Mouse (Mus musculus): ENCODE results near the gene Slc17a4. TPM values are rescaled to one million over a fixed set of nuclear protein-coding genes. Genes with fewer than 3 reads are reported as not detected.

Slc17a4 gene
- polyA plus RNA-seq, 1 experiment: not detected

GRCm38 (mm10) chr13:23869996-23870395, 44.8 kb downstream of the Slc17a4 start:
- Histone ChIP-seq H3K27ac (ENCODE audit: insufficient read depth, low read length) (no peak overlapping the region), H3K4me1 (ENCODE audit: control insufficient read depth, insufficient read depth, low read length) (no peaks in the 10 kb centered on the region), H3K4me3 (ENCODE audit: insufficient read depth, low read length) (no peak overlapping the region)
- no peak for TF ChIP-seq POLR2A (IDR thresholded peaks at IDR 0.05; ENCODE audit: low read depth, low read length)
- no peak for TF ChIP-seq CTCF (IDR thresholded peaks at IDR 0.05; ENCODE audit: borderline replicate concordance, insufficient read depth, low read length)

GRCm38 (mm10) chr13:23868790-23869533, 45.8 kb downstream of the Slc17a4 start:
- H3K4me3 ChIP-seq (ENCODE audit: insufficient read depth, low read length): no peak overlapping the region
- H3K27ac ChIP-seq (ENCODE audit: insufficient read depth, low read length): no peak overlapping the region
- no peaks in the 10 kb centered on the region for H3K4me1 ChIP-seq (ENCODE audit: control insufficient read depth, insufficient read depth, low read length)
- TF ChIP-seq CTCF (IDR thresholded peaks at IDR 0.05; ENCODE audit: borderline replicate concordance, insufficient read depth, low read length) (no peak), POLR2A (IDR thresholded peaks at IDR 0.05; ENCODE audit: low read depth, low read length) (no peak)

- Histone ChIP-seq H3K4me3 (ENCODE audit: insufficient read depth, low read length) (no peak within 1 kb of the TSS), H3K4me1 (ENCODE audit: control insufficient read depth, insufficient read depth, low read length) (no peaks in the 10 kb centered on the region), H3K27ac (ENCODE audit: insufficient read depth, low read length) (no peak within 1 kb of the TSS)
- no peak for TF ChIP-seq POLR2A (IDR thresholded peaks at IDR 0.05; ENCODE audit: low read depth, low read length)
- TF ChIP-seq CTCF (IDR thresholded peaks at IDR 0.05; ENCODE audit: borderline replicate concordance, insufficient read depth, low read length): no peak
Observed at GRCm38 (mm10) chr13:23867405-23867804, 47.4 kb downstream of the Slc17a4 start, which contains the start of gene Slc17a1. Gene Slc17a1 (plus strand): TSS chr13:23867750.

- no peak for TF ChIP-seq POLR2A (IDR thresholded peaks at IDR 0.05; ENCODE audit: low read depth, low read length)
- no peak for TF ChIP-seq CTCF (IDR thresholded peaks at IDR 0.05; ENCODE audit: borderline replicate concordance, insufficient read depth, low read length)
- Histone ChIP-seq H3K27ac (ENCODE audit: insufficient read depth, low read length) (no peak overlapping the region), H3K4me3 (ENCODE audit: insufficient read depth, low read length) (no peak overlapping the region)
Observed at GRCm38 (mm10) chr13:23867000-23867399, 47.8 kb downstream of the Slc17a4 start.

GRCm38 (mm10) chr13:23866086-23866710, 48.6 kb downstream of the Slc17a4 start:
- H3K27ac ChIP-seq (ENCODE audit: insufficient read depth, low read length): no peak overlapping the region
- no peak overlapping the region for H3K4me3 ChIP-seq (ENCODE audit: insufficient read depth, low read length)
- no peak for TF ChIP-seq POLR2A (IDR thresholded peaks at IDR 0.05; ENCODE audit: low read depth, low read length)
- no peak for TF ChIP-seq CTCF (IDR thresholded peaks at IDR 0.05; ENCODE audit: borderline replicate concordance, insufficient read depth, low read length)
- no peaks in the 10 kb centered on the region for H3K4me1 ChIP-seq (ENCODE audit: control insufficient read depth, insufficient read depth, low read length)

More at GRCm38 (mm10) chr13:23867000-23867399, 47.8 kb downstream of the Slc17a4 start:
- no peaks in the 10 kb centered on the region for H3K4me1 ChIP-seq (ENCODE audit: control insufficient read depth, insufficient read depth, low read length)

GRCm38 (mm10) chr13:23864711-23865110, 50.1 kb downstream of the Slc17a4 start:
- TF ChIP-seq CTCF (IDR thresholded peaks at IDR 0.05; ENCODE audit: borderline replicate concordance, insufficient read depth, low read length): no peak
- no peak for TF ChIP-seq POLR2A (IDR thresholded peaks at IDR 0.05; ENCODE audit: low read depth, low read length)

GRCm38 (mm10) chr13:23861815-23862214, 53.0 kb downstream of the Slc17a4 start:
- H3K27ac ChIP-seq (ENCODE audit: insufficient read depth, low read length): no peak overlapping the region
- no peak overlapping the region for H3K4me3 ChIP-seq (ENCODE audit: insufficient read depth, low read length)
- H3K4me1 ChIP-seq (ENCODE audit: control insufficient read depth, insufficient read depth, low read length): no peaks in the 10 kb centered on the region
- TF ChIP-seq CTCF (IDR thresholded peaks at IDR 0.05; ENCODE audit: borderline replicate concordance, insufficient read depth, low read length) (no peak), POLR2A (IDR thresholded peaks at IDR 0.05; ENCODE audit: low read depth, low read length) (no peak)

More at GRCm38 (mm10) chr13:23864711-23865110, 50.1 kb downstream of the Slc17a4 start:
- H3K4me3 ChIP-seq (ENCODE audit: insufficient read depth, low read length): no peak overlapping the region
- no peak overlapping the region for H3K27ac ChIP-seq (ENCODE audit: insufficient read depth, low read length)
- no peaks in the 10 kb centered on the region for H3K4me1 ChIP-seq (ENCODE audit: control insufficient read depth, insufficient read depth, low read length)

GRCm38 (mm10) chr13:23856401-23856800, 58.4 kb downstream of the Slc17a4 start:
- H3K4me3 ChIP-seq (ENCODE audit: insufficient read depth, low read length): no peak overlapping the region
- no peak overlapping the region for H3K27ac ChIP-seq (ENCODE audit: insufficient read depth, low read length)
- no peak for TF ChIP-seq POLR2A (IDR thresholded peaks at IDR 0.05; ENCODE audit: low read depth, low read length)
- TF ChIP-seq CTCF (IDR thresholded peaks at IDR 0.05; ENCODE audit: borderline replicate concordance, insufficient read depth, low read length): no peak
- no peaks in the 10 kb centered on the region for H3K4me1 ChIP-seq (ENCODE audit: control insufficient read depth, insufficient read depth, low read length)

- TF ChIP-seq POLR2A (IDR thresholded peaks at IDR 0.05; ENCODE audit: low read depth, low read length) (no peak), CTCF (IDR thresholded peaks at IDR 0.05; ENCODE audit: borderline replicate concordance, insufficient read depth, low read length) (no peak)
- H3K4me3 ChIP-seq (ENCODE audit: insufficient read depth, low read length): no peak overlapping the region
- H3K27ac ChIP-seq (ENCODE audit: insufficient read depth, low read length): no peak overlapping the region
- H3K4me1 ChIP-seq (ENCODE audit: control insufficient read depth, insufficient read depth, low read length): no peaks in the 10 kb centered on the region
Observed at GRCm38 (mm10) chr13:23849299-23849698, 65.5 kb downstream of the Slc17a4 start.

Other genes starting within 250 kb of the Slc17a4 start
- 0.79 and 0.82 TPM in 2 replicates for gene Hist1h2ac, start 231.1 kb downstream of the Slc17a4 start, polyA plus RNA-seq (2011; ENCODE audit: insufficient read length, low read depth, missing spikeins)
- gene Hist1h2bc, start 230.8 kb downstream of the Slc17a4 start, polyA plus RNA-seq (2011; ENCODE audit: insufficient read length, low read depth, missing spikeins): 55.6 and 62.4 TPM in 2 replicates
- gene Hist1h1t, start 219.2 kb downstream of the Slc17a4 start, polyA plus RNA-seq (2011; ENCODE audit: insufficient read length, low read depth, missing spikeins): not detected in 2 replicates
- 2.8 and 3.8 TPM in 2 replicates for gene Hist1h4c, start 216.6 kb downstream of the Slc17a4 start, polyA plus RNA-seq (2011; ENCODE audit: insufficient read length, low read depth, missing spikeins)
- 4.6 and 7.9 TPM in 2 replicates for gene Hfe, start 204.2 kb downstream of the Slc17a4 start, polyA plus RNA-seq (2011; ENCODE audit: insufficient read length, low read depth, missing spikeins)
- 69.4 and 72.0 TPM in 2 replicates for gene Hist1h1c, start 176.2 kb downstream of the Slc17a4 start, polyA plus RNA-seq (2011; ENCODE audit: insufficient read length, low read depth, missing spikeins)
- gene Hist1h3c, start 169.4 kb downstream of the Slc17a4 start, polyA plus RNA-seq (2011; ENCODE audit: insufficient read length, low read depth, missing spikeins): 2.6 and 5.4 TPM in 2 replicates
- gene Hist1h2bb, start 168.3 kb downstream of the Slc17a4 start, polyA plus RNA-seq (2011; ENCODE audit: insufficient read length, low read depth, missing spikeins): 4.2 and 5.7 TPM in 2 replicates
- gene Hist1h2ab, start 163.9 kb downstream of the Slc17a4 start, polyA plus RNA-seq (2011; ENCODE audit: insufficient read length, low read depth, missing spikeins): 10.0 and 12.3 TPM in 2 replicates
- gene Hist1h3b, start 162.7 kb downstream of the Slc17a4 start, polyA plus RNA-seq (2011; ENCODE audit: insufficient read length, low read depth, missing spikeins): 5.6 and 6.3 TPM in 2 replicates
- gene Hist1h4b, start 158.0 kb downstream of the Slc17a4 start, polyA plus RNA-seq (2011; ENCODE audit: insufficient read length, low read depth, missing spikeins): 7.8 and 12.5 TPM in 2 replicates
- 1.3 and 5.4 TPM in 2 replicates for gene Hist1h4a, start 153.8 kb downstream of the Slc17a4 start, polyA plus RNA-seq (2011; ENCODE audit: insufficient read length, low read depth, missing spikeins)
- 2.0 and 5.5 TPM in 2 replicates for gene Hist1h3a, start 152.6 kb downstream of the Slc17a4 start, polyA plus RNA-seq (2011; ENCODE audit: insufficient read length, low read depth, missing spikeins)
- 2.3 and 7.9 TPM in 2 replicates for gene Hist1h1a, start 151.3 kb downstream of the Slc17a4 start, polyA plus RNA-seq (2011; ENCODE audit: insufficient read length, low read depth, missing spikeins)
- not detected in 2 replicates for gene Trim38, start 145.1 kb downstream of the Slc17a4 start, polyA plus RNA-seq (2011; ENCODE audit: insufficient read length, low read depth, missing spikeins)
- gene Slc17a2, start 108.0 kb downstream of the Slc17a4 start, polyA plus RNA-seq (2011; ENCODE audit: insufficient read length, low read depth, missing spikeins): not detected in 2 replicates
- not detected in 2 replicates for gene Slc17a3, start 75.6 kb downstream of the Slc17a4 start, polyA plus RNA-seq (2011; ENCODE audit: insufficient read length, low read depth, missing spikeins)
- not detected in 2 replicates for gene Slc17a1, start 47.3 kb downstream of the Slc17a4 start, polyA plus RNA-seq (2011; ENCODE audit: insufficient read length, low read depth, missing spikeins)
- not detected in 2 replicates for gene Hist1h2ba, start 19.1 kb upstream of the Slc17a4 start, polyA plus RNA-seq (2011; ENCODE audit: insufficient read length, low read depth, missing spikeins)
- gene Hist1h2aa, start 19.5 kb upstream of the Slc17a4 start, polyA plus RNA-seq (2011; ENCODE audit: insufficient read length, low read depth, missing spikeins): not detected in 2 replicates
- not detected in 2 replicates for gene Scgn, start 76.2 kb upstream of the Slc17a4 start, polyA plus RNA-seq (2011; ENCODE audit: insufficient read length, low read depth, missing spikeins)